Mouse (Mus musculus) ovary, postnatal 36 days (tissue): Measurements from ENCODE around the gene Gfpt1.
A peak's percentile ranks its signal among the peaks of the same experiment; 100 is the strongest.
"Not testable (repeated sequence)": the region's sequence is repeated elsewhere in the genome, so short reads cannot be mapped to it uniquely, and the experiment has no call there.

Source experiments
- DNase-seq: peaks from one replicate; pipeline ENCODE4 v3.0.0; 2022; ENCODE audit warnings: low spot score, mixed read lengths

Gfpt1 gene

GRCm38 (mm10) chr6:87042337-87043130 is at the start of gene Gfpt1:
TSS of gene Gfpt1 (plus strand) at chr6:87042846.
- peak; percentile 97 for DNase-seq

DNA sequence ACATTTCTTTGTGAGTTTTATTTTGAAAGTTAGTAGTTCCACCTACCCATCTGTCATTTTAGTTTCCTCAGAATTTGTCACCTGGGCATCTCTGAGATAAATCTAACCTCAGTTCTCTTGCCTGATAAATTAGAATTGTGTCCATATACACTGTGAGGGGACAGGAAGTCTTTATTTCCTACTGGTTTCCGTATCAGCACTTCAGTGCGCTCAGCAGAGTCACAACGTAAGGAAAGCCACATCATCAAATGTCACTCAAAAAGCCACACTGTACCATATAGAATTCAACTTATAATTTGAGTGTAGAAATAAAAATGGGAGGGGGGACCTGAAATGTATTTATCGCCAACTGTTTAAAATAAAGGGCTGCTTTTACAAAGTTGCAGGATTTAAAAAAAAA is 48.4 kb upstream of the Gfpt1 start:
- no peak for DNase-seq

- DNase-seq = no peak
These were observed 45.9 kb upstream of the Gfpt1 start for GRCm38 (mm10) chr6:86996629-86997307.

GRCm38 (mm10) chr6:86997360-86997759 is 45.3 kb upstream of the Gfpt1 start:
- no peak for DNase-seq

DNA sequence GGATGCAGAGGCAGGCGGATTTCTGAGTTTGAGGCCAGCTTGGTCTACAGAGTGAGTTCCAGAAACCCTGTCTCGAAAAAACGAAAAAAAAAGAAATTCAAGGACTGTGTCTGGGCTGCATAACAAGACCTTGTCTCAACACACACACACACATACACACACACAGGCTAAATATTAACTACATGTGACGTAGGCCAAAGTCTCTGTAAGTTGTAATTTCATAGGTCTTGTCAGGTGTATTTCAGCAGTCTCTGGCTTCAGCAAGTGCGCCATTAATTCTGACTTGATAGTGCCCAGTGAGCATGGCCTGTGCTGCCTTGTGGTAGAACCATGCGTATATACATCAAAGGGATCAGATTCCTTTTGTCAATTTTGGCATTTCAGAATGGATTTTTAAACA is 40.7 kb upstream of the Gfpt1 start:
- no peak for DNase-seq

GRCm38 (mm10) chr6:87002521-87003055 is 40.1 kb upstream of the Gfpt1 start:
- DNase-seq = peak; percentile 72

GRCm38 (mm10) chr6:87004099-87004498 is 38.5 kb upstream of the Gfpt1 start:
- no peak for DNase-seq

DNA sequence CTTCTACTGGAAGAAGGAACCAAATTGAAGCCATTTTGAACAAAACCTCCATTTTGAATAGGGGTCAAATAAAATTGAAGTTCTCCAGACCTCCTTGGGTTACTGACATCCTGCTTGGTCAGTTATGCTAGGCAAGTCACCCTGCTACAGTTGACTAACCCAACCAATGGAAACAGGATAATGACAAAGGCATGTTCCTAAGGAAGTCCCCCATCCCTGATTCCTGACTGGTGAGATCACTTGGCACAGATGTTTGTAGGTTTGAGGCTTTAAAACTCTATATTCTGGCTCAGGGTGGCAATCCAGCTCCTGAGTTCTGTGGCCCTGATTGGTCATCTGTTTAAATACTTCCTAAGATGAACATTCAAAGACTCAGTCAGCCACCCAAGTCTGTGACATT is 37.1 kb upstream of the Gfpt1 start:
- DNase-seq = no peak

DNA sequence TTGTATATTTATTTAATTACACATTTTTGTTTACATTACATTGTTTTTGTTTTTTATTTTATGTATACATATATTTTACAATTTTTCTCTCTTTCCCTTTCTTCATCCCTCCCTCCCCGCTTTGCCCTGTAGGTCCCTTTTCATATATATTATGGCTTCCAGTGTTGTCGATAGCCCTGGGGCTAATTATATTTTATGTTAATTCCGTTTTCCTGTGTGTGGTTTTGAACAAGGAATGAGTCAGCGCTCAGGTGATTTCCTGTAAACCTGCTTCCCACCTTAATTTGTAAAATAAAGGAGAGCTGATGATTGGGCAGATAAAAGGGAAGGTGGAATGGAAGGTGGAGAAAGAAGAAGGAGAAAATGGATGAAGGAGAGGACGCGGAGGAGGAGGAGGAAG is 33.8 kb upstream of the Gfpt1 start, which contains the start of gene Nfu1:
TSS of gene Nfu1 (plus strand) at position 350 of the 400 bp plus-strand sequence.
- no peak for DNase-seq

DNA sequence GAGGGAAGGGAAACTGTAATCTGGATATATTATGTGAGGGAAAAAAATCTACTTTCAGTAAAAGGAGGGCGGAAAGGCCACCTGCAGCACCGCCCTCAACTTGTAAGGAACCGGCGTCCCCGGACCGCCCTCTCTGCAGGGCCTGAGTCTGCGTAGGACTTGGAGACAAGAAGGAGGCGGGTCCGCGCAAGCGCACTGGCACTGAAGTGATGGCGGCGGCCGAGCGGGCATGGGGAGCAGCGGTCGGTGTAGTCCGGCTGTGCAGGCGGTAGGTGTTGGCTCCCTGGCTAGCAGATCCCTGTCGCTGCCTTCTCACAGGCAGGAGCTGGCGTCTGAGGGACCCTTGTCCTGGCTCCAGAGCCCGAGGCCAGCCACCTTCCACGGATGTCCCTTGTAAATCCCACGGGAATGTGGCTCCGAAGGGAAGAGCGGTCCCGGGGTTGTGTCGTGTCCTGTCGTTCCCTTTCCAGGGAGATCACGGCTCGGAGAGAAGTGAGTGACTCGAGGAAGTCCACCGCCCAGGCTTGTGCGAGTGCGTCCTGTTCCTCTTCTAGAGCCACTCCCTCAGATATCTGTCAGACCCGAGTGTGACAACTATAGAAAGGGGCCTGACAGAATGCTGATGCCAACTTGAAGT is 32.8 kb upstream of the Gfpt1 start:
- peak; percentile 95 for DNase-seq

- DNase-seq = no peak
These were observed 25.7 kb upstream of the Gfpt1 start for GRCm38 (mm10) chr6:87016916-87017315.

- DNase-seq = no peak
These were observed 23.8 kb upstream of the Gfpt1 start for GRCm38 (mm10) chr6:87018874-87019273.

- no peak for DNase-seq
These were observed 20.9 kb upstream of the Gfpt1 start for GRCm38 (mm10) chr6:87021791-87022190.

- DNase-seq = no peak
These were observed 15.7 kb upstream of the Gfpt1 start for GRCm38 (mm10) chr6:87026980-87027379.

GRCm38 (mm10) chr6:87028881-87029280 is 13.8 kb upstream of the Gfpt1 start:
- no peak for DNase-seq

DNA sequence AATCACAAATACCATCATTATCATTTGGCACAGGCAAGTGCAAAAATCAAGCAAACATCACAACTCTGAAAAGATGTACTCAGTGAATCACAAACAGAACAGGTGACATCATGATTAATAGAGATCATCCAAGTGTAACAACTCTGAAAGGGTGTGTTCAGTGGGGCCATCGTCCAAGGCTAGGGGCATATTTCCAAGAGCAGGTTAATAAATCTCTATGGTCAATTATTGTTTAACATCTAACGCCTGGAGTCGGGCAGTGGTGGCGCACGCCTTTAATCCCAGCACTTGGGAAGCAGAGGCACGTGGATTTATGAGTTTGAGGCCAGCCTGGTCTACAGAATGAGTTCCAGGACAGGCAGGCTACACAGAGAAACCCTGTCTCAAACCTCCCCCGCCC is 11.3 kb upstream of the Gfpt1 start:
- DNase-seq = not testable (repeated sequence)

DNA sequence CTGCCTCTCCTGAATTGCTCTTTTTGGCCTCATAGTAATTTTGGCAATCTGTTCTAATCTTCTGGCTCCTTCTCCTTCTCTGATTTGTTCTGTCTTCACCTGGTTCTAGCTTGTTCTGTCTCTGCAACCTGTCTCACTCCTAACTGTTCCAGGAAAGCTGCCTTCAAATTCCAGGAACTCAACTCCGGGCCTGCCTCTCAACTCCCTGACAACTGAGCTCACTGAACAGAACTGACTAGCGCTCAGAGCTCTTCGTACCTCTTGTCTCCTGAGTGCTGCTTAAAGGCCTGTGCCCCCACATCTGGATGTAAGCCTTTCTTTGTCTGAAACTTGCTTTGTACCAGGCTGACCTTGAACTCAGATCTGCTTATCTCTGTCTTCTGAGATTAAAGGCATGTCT is 10.2 kb upstream of the Gfpt1 start:
- no peak for DNase-seq

DNA sequence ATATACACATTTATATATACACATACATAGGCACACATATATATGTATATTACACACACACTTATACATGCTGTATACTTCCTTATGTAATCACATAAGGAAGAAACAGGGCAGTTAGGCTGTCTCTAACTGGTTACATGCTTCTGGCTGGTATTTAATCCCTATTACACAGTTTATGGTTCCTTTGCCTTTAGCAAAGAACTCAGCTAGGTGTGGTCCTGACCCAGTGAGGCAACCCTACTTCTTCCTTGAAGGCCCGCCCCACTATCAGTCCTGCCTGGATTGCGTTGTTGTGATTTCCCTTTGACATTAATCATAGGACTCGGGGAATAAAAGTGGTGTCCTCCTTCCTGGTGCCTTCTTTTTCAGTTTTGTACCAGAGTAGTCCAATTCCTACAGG is 8.3 kb upstream of the Gfpt1 start:
- DNase-seq = no peak

DNA sequence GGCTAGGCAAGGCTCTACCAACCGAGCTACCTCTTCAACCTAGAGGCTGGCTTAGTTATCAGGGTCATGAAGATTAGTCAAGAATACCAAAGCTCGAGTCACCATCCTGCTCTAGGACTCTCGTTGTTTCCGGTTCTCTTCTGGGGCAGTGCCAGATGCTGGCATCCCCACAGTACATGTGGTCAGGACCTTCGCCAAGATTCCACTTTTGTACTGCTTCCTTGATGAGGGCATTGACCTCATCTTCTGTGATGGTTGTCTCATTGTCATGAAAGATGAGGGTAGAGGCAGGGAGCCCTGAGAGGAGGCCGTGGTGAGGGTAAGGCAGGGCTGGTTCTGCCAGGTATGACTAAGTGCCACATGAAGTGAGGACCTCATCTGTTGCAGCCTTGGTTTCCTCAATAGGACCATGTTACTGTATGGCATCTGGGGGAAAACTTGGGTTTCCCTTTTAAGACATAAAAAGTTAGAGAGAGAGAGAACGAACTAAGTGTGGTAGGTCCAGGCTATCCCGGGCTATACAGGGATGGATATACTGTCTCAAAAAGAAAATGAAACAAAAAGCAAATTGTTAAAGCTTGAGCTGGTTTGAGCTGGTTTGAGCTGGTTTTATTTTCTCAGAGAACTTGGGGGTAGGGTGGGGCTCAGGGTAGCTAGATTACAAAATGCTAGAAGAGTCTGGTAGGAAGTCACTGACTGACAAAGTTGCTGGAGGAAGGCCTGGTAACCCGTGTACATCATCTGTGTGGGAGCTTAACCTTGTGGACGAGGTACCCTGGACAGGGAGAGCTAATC is 4.6 kb upstream of the Gfpt1 start:
- no peak for DNase-seq

- no peak for DNase-seq
These were observed 3.5 kb upstream of the Gfpt1 start for GRCm38 (mm10) chr6:87039161-87039560.

GRCm38 (mm10) chr6:87040971-87041370 is 1.7 kb upstream of the Gfpt1 start:
- no peak for DNase-seq

GRCm38 (mm10) chr6:87041431-87041830 is 1.2 kb upstream of the Gfpt1 start:
- no peak for DNase-seq
